Mouse (Mus musculus) kidney, adult 2 months (tissue): Measurements from ENCODE around the gene Mtcp1. TPM values are rescaled to one million over a fixed set of nuclear protein-coding genes. Genes with fewer than 3 reads are reported as not detected.

Experiments used
- DNase-seq: peaks from one replicate; pipeline ENCODE4 v3.0.0; 2021
- H3K27ac ChIP-seq: fragments of 200-500 bp; 2 replicates; pipeline ENCODE4 v1.5.1; 2012; ENCODE audit warnings: low read depth, low read length, control low read depth, inconsistent platforms; ENCODE audit not compliant: insufficient read depth
- H3K27me3 ChIP-seq: fragments of 200-500 bp; replicated peaks from 2 replicates; pipeline ENCODE4 v1.6.1; 2012; ENCODE audit warnings: mild to moderate bottlenecking, moderate library complexity, low read length, inconsistent platforms; ENCODE audit not compliant: control insufficient read depth, insufficient read depth
- H3K36me3 ChIP-seq: fragments of 200-500 bp; 2 replicates; pipeline ENCODE4 v1.6.1; 2012; ENCODE audit warnings: mild to moderate bottlenecking, moderate library complexity, low read length, inconsistent platforms; ENCODE audit not compliant: control insufficient read depth, insufficient read depth
- H3K4me1 ChIP-seq: fragments of 200-500 bp; 2 replicates; pipeline ENCODE4 v1.6.1; 2011; ENCODE audit warnings: low read length; ENCODE audit not compliant: control insufficient read depth, insufficient read depth
- H3K4me3 ChIP-seq: fragments of 200-500 bp; 2 replicates; pipeline ENCODE4 v1.5.1; 2011; ENCODE audit warnings: mild to moderate bottlenecking, low read depth, low read length, control low read depth; ENCODE audit not compliant: insufficient read depth
- CTCF ChIP-seq: fragments of 200-500 bp; conservative IDR thresholded peaks from 2 replicates; pipeline ENCODE4 v1.5.1; 2011; ENCODE audit warnings: low read depth, mild to moderate bottlenecking, control low read depth, low read length, moderate library complexity, mixed read lengths; ENCODE audit not compliant: insufficient read depth, insufficient read length
- POLR2A ChIP-seq: fragments of 200-500 bp; IDR thresholded peaks from one replicate; pipeline ENCODE4 v1.6.1; 2011; ENCODE audit warnings: low read depth, low read length, control low read depth
- WGBS: fragments of 180-500 bp; shearing (Covaris S2); methylation state at CpG from one replicate; pipeline ENCODE4 v1.1.7; 2018; 5-methylcytosine and 5-hydroxymethylcytosine counted together
- polyA plus RNA-seq: library from polyadenylated mRNA; depleted of rRNA; stranded (reverse); fragments of >200 nt; gene quantifications from 2 replicates; pipeline ENCODE4 v1.2.3, GENCODE M21; 2012; rRNA removed

The Mtcp1 gene
- polyA plus RNA-seq, result 4.3 and 5.2 TPM in 2 replicates

DNA sequence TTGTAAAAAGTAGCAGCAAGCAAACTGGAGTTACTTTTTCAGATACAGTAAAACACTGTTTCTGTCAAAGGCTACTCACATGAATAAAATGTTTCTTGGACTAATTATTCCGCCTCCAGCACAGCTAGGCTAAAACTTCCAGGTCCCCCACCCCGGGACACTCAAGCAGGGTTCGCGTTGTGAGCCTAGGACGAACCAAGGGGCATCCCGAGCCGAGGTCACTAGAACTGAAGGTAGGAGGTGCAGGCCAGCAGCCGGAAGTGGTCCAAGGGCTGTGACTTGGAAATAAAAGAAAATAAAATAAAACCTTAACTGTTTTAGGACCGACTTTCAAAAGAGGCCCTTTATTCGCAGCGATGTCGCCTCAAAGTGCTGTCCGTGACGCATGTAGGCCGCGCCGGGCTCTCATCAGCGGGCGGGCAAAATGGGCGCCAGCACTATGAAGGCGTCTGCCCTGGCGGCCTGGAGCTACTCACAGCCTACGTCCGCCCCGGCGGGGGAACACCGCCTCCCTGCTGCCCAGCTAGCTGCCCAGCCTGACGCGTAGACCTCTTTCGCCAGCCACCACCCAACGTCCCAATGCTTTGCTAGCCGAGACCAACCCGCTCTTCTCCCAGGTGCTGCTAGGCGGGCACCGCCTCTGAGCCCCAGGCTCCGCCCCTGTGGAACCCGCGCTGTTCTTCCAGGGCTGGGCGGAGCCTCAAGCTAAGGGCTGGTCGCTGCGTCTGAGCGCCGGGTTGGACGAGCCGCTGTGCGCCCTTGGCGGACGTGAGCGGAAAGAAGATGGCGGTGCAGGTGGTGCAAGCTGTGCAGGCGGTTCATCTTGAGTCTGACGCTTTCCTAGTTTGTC is at the start of gene Mtcp1, which contains the start of the genes Cmc4 and Brcc3:
Gene Mtcp1, minus strand, starts transcription at position 653 of the 850 bp plus-strand sequence.
Gene Cmc4, minus strand, starts transcription at position 649 of the 850 bp plus-strand sequence.
Gene Brcc3, plus strand, starts transcription at position 693 of the 850 bp plus-strand sequence.
- WGBS, result under 1% methylated on average over 52 of the region's 52 CpGs
- Histone ChIP-seq H3K27ac (peak within 1 kb of the TSS; percentile 85), H3K36me3 (no peaks in the 10 kb centered on the region), H3K27me3 (no peaks in the 10 kb centered on the region), H3K4me3 (peak within 1 kb of the TSS; percentile 84), H3K4me1 (no peaks in the 10 kb centered on the region)
- DNase-seq, result peak; percentile 95
- peak; percentile 74 for TF ChIP-seq POLR2A
- no peak for TF ChIP-seq CTCF

DNA sequence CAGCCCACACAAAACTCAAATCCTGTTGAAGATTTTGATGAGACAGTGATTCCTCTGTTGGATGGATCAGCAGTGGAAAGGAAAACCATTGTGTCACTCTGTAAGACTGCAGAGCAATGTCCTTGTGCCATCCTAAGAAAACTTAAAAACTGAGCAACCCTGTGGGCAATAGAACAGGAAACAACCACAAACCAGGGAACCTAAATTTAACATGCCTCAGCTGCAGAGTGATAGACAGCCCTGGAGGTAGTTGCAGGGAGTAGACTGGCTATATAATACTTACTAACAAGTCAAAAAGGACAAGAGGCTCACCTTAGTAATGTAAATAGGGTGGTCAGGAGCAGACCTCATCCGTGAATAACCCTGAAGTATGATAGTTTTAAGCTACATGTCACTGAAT is 38.2 kb upstream of the Mtcp1 start:
- Histone ChIP-seq H3K36me3 (no peaks in the 10 kb centered on the region; the same call in none of the 2 replicates), H3K4me1 (no peaks in the 10 kb centered on the region), H3K27me3 (no peaks in the 10 kb centered on the region), H3K4me3 (no peak overlapping the region), H3K27ac (no peak overlapping the region)
- no peak for TF ChIP-seq POLR2A
- no peak for TF ChIP-seq CTCF
- WGBS, result 90% methylated on average over 1 of the region's 1 CpGs
- DNase-seq, result no peak

DNA sequence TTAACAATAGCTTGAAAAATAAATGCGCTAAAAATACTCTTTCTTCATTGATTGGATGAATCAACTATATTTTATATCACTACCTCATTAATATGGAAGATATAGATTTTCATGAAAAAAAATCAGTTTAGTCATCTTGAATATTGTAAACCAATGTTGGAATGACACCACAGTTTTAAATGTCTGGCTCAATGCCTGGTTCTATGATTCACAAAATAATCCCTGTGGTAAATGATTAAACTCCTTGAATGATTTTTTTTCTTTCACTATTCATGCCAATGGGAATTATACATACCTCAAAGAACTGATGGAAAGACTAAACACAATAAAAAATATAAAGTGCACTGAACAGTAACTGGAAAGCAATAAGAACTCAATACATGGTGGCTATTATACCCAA is 6.7 kb downstream of the Mtcp1 start:
- no peaks in the 10 kb centered on the region for H3K36me3 ChIP-seq
- H3K4me3 ChIP-seq, result no peak overlapping the region
- no peak overlapping the region for H3K27ac ChIP-seq
- TF ChIP-seq POLR2A (no peak), CTCF (no peak)
- H3K27me3 ChIP-seq, result no peaks in the 10 kb centered on the region
- WGBS, result 97% methylated on average over 1 of the region's 1 CpGs
- H3K4me1 ChIP-seq, result no peaks in the 10 kb centered on the region
- no peak for DNase-seq

DNA sequence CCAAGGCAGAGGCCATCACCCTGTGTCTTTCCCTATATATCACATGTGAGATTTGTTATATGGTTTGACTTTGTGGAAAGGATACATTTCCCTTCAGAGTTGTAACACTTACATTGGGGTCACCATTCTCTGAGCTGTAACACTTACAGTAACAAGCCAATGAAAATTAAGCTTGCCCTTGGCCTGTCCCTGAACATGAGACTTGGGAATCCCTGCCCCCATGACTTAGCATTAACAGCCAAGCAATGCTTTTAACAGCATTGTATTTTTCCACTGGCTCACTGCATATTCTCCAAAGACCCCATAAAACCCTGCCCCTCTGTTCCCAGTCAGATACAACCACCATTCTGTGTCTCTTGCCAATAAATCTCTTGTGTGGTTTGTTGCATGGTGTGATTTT is 13.0 kb downstream of the Mtcp1 start:
- no peaks in the 10 kb centered on the region for H3K27me3 ChIP-seq
- H3K4me3 ChIP-seq, result no peak overlapping the region
- H3K4me1 ChIP-seq, result no peaks in the 10 kb centered on the region
- H3K27ac ChIP-seq, result peak overlapping the region; percentile 60
- no peak for DNase-seq
- H3K36me3 ChIP-seq, result no peaks in the 10 kb centered on the region
- TF ChIP-seq POLR2A (no peak), CTCF (no peak)

DNA sequence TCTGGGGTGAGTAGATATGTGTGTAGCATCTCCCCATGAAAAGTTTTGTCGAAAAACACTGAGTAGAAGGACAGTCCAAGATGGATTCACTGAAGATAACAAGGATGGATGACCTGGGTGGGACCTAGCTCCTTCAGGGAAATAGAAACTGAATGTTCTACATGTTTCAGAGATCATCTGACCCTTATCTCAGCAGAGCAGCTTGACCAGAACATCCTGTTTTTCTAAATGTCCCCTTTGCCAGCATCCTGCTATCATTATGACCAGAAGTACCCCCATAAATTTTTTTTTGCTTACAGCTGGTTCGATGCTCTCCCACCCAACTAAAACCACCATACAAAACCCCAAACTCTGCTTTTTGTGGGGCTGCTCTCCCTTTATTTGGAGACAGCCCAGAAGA is 13.7 kb downstream of the Mtcp1 start:
- no peak overlapping the region for H3K4me3 ChIP-seq
- WGBS, result 70% methylated on average over 2 of the region's 2 CpGs

DNA sequence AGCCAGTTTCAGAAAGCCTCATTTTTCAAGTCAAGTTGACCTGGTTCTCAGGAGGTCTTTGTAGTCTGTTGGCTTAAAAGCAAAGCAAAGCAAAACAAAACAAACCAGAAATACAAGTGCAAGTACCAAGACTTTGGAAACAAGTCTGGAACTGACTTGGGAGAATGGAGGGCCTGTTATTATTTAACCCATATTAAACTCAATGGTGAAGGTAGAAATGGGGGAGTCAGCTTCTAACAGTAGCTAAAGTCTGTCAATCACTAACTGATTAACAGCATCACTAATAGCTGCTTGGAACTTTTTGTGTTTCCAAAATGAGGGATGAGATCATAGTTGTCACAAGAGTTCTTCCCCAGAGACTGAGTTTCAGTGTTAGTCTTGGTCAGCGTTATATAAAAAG is 16.9 kb downstream of the Mtcp1 start:
- Histone ChIP-seq H3K27me3 (no peaks in the 10 kb centered on the region), H3K36me3 (peaks cover 1% of the 10 kb centered on the region; the same call in 1 of the 2 replicates), H3K4me1 (no peaks in the 10 kb centered on the region), H3K4me3 (no peak overlapping the region), H3K27ac (no peak overlapping the region)
- 40% methylated on average over 1 of the region's 1 CpGs for WGBS
- TF ChIP-seq CTCF (no peak), POLR2A (no peak)
- DNase-seq, result peak; percentile 69

More for the DNA sequence above, 13.7 kb downstream of the Mtcp1 start:
- peak; percentile 58 for DNase-seq
- Histone ChIP-seq H3K4me1 (no peaks in the 10 kb centered on the region), H3K36me3 (no peaks in the 10 kb centered on the region), H3K27me3 (no peaks in the 10 kb centered on the region), H3K27ac (peak overlapping the region; percentile 60; the same call in 1 of the 2 replicates)
- no peak for TF ChIP-seq POLR2A

DNA sequence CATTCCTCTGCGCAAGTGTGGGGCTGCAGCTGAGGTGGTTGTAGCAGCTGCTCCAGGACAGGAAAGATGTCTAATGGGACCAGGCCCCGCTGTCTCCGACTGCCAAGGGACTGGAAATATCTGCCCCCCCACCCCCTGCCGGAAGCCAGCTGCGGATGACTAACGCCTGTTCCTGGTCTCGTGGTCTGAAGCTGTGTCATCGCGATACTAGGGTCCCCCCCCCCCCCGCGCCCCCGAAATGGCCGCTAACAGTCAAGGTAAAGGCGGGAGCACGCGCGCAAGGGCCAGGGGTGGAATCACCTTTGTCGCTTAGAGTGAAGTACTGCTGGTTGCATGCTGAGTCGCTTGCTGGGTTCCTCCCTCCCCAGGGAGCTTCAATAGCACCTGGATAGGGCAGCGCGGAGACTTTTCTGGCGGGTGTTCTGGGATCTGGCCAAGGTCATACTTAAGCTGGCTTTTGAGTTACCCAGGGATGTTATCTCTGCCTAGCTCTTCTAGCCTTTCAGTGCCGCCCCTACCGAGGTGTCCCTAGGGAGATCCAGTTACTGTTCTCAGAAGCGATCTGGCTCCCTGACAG is 34.1 kb downstream of the Mtcp1 start, which contains the start of the genes Fundc2 and F8:
Gene Fundc2, plus strand, starts transcription at position 205 of the 577 bp plus-strand sequence.
Gene F8, minus strand, starts transcription at position 421 of the 577 bp plus-strand sequence.
- TF ChIP-seq CTCF, result no peak
- TF ChIP-seq POLR2A, result no peak
- no peaks in the 10 kb centered on the region; the same call in 1 of the 2 replicates for H3K4me1 ChIP-seq
- H3K36me3 ChIP-seq, result no peaks in the 10 kb centered on the region
- peak within 1 kb of the TSS; percentile 86 for H3K4me3 ChIP-seq
- 2% methylated on average over 20 of the region's 25 CpGs for WGBS
- DNase-seq, result peak; percentile 88
- no peaks in the 10 kb centered on the region for H3K27me3 ChIP-seq
- H3K27ac ChIP-seq, result peak within 1 kb of the TSS; percentile 90
